Mouse (Mus musculus) forebrain, postnatal 0 days (tissue): ENCODE results near the gene Enox1. TPM values are rescaled to one million over a fixed set of nuclear protein-coding genes. Genes with fewer than 3 reads are reported as not detected.
"Not testable (repeated sequence)": the region's sequence is repeated elsewhere in the genome, so short reads cannot be mapped to it uniquely, and the experiment has no call there.

Experiments
- ATAC-seq: fragments of 200-750 bp; cut with Nextera tagmentation; 2 replicates; pipeline ENCODE4 v1.8.0; 2017; ENCODE audit warnings: mild to moderate bottlenecking, moderate library complexity
- DNase-seq: peaks from one replicate; pipeline ENCODE4 v3.0.0-alpha.2; 2015
- H3K27ac ChIP-seq: fragments of 300-500 bp; sonication (generic); 2 replicates; pipeline ENCODE4 v1.5.1; 2014; ENCODE audit warnings: low read depth, mild to moderate bottlenecking, antibody characterized with exemption, low read length, moderate library complexity, mixed read lengths
- H3K27me3 ChIP-seq: fragments of 300-500 bp; sonication (generic); 2 replicates; pipeline ENCODE4 v1.6.1; 2014; ENCODE audit warnings: mild to moderate bottlenecking, low read length, mixed read lengths; ENCODE audit not compliant: insufficient read depth
- H3K36me3 ChIP-seq: fragments of 300-500 bp; sonication (generic); 2 replicates; pipeline ENCODE4 v1.6.1; 2014; ENCODE audit warnings: mild to moderate bottlenecking, moderate library complexity; ENCODE audit not compliant: insufficient read depth
- H3K4me1 ChIP-seq: fragments of 300-500 bp; sonication (generic); 2 replicates; pipeline ENCODE4 v1.6.1; 2014; ENCODE audit warnings: antibody characterized with exemption; ENCODE audit not compliant: insufficient read depth
- H3K4me2 ChIP-seq: fragments of 300-500 bp; sonication (generic); 2 replicates; pipeline ENCODE4 v1.6.1; 2014; ENCODE audit warnings: low read depth, mild to moderate bottlenecking, moderate library complexity
- H3K4me3 ChIP-seq: fragments of 300-500 bp; sonication (generic); 2 replicates; pipeline ENCODE4 v1.5.1; 2014; ENCODE audit warnings: low read depth, low read length, mixed read lengths
- H3K9ac ChIP-seq: fragments of 300-500 bp; sonication (generic); 2 replicates; pipeline ENCODE4 v1.6.1; 2014; ENCODE audit warnings: mild to moderate bottlenecking
- H3K9me3 ChIP-seq: fragments of 300-500 bp; sonication (generic); 2 replicates; pipeline ENCODE4 v1.6.1; 2016; ENCODE audit warnings: low read length
- CTCF ChIP-seq: sonication (generic); IDR thresholded peaks from 2 replicates; pipeline ENCODE4 v1.5.1; 2016; ENCODE audit warnings: antibody characterized with exemption, control low read depth, low read depth
- WGBS: fragments of 180-500 bp; shearing (Covaris S2); extraction: QIAGEN DNeasy Blood & Tissue Kit; methylation state at CpG from one replicate; pipeline ENCODE4 v1.1.7; 2014; 5-methylcytosine and 5-hydroxymethylcytosine counted together
- polyA plus RNA-seq: library from polyadenylated mRNA; unstranded; fragments of >200 nt; fragmentation: Nextera tagmentation; extraction: Ambion mirVana; gene quantifications from 2 replicates; pipeline ENCODE4 v1.2.1, GENCODE M21; 2015
- total RNA-seq: library from RNA; depleted of rRNA; stranded (reverse); fragments of >200 nt; gene quantifications from 2 replicates; pipeline ENCODE4 v1.2.3, GENCODE M21; 2014

The Enox1 gene
- total and polyA plus RNA-seq, 2 experiments from 2014 or later, result 39.9 to 61.8 TPM

- Histone ChIP-seq H3K36me3 (no peaks in the 10 kb centered on the region), H3K9me3 (no peaks in the 10 kb centered on the region), H3K4me3 (no peak overlapping the region), H3K4me1 (no peaks in the 10 kb centered on the region), H3K9ac (no peak overlapping the region), H3K27me3 (no peaks in the 10 kb centered on the region), H3K27ac (no peak overlapping the region), H3K4me2 (no peak overlapping the region)
- TF ChIP-seq CTCF, result no peak
- WGBS, result 88% methylated on average over 5 of the region's 5 CpGs
- DNase-seq (no peak), ATAC-seq (no peak)
These were observed 373.1 kb downstream of the Enox1 start for GRCm38 (mm10) chr14:77529621-77530020.

DNA sequence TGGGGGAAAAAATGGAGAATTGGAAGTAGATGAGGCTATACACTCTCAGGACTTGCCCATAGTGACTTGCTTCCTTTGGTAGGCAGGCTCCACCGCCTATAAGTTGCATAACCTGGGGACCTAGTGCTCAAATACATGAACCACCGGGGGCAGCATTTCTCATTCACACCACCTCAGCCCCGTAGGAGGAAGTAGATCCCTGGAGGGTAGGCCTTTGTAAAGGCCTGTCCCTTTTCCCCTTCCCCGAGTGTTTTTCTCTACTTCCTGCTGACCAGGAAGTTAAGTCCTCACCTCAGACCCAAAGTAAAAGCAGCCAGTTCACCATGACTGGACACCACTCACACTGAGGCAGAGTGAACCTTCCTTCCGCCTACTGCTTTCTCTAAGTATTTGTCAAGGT is 377.1 kb downstream of the Enox1 start:
- Histone ChIP-seq H3K9me3 (no peaks in the 10 kb centered on the region), H3K36me3 (no peaks in the 10 kb centered on the region), H3K9ac (no peak overlapping the region), H3K4me3 (no peak overlapping the region), H3K27ac (no peak overlapping the region), H3K27me3 (no peaks in the 10 kb centered on the region), H3K4me1 (no peaks in the 10 kb centered on the region), H3K4me2 (no peak overlapping the region)
- ATAC-seq (no peak), DNase-seq (no peak)
- TF ChIP-seq CTCF, result peak; percentile 32
- WGBS, result 84% methylated on average over 5 of the region's 5 CpGs

DNA sequence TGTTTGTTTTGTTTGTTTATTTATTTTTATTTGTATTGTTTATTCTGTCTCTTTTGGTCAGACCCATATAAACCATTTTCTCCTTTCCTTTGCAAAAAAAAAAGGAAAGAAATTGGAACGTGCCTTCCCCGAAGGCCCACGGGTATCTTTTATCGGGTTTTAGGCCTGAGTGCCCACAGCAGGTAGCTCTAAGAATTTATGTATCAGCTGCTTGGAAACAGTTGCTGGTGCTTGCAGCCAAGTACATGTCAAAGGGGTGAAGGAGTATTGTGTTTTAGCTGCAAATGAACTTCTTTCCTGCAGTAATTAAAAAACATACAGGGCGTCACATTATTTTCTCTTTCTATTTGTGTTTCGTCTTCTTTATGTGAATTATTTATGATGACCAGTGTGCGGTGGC is 377.6 kb downstream of the Enox1 start:
- Histone ChIP-seq H3K9me3 (no peaks in the 10 kb centered on the region), H3K9ac (no peak overlapping the region), H3K27me3 (no peaks in the 10 kb centered on the region), H3K4me2 (no peak overlapping the region), H3K4me1 (no peaks in the 10 kb centered on the region), H3K4me3 (no peak overlapping the region), H3K36me3 (no peaks in the 10 kb centered on the region), H3K27ac (no peak overlapping the region)
- TF ChIP-seq CTCF, result no peak
- 47% methylated on average over 7 of the region's 7 CpGs for WGBS
- no peak for DNase-seq
- ATAC-seq, result no peak

GRCm38 (mm10) chr14:77536592-77536991 is 380.0 kb downstream of the Enox1 start:
- DNase-seq, result no peak
- H3K9me3 ChIP-seq, result no peaks in the 10 kb centered on the region
- H3K4me1 ChIP-seq, result no peaks in the 10 kb centered on the region
- no peak overlapping the region for H3K4me2 ChIP-seq
- H3K4me3 ChIP-seq, result no peak overlapping the region
- no peak for ATAC-seq
- no peak overlapping the region for H3K9ac ChIP-seq
- no peaks in the 10 kb centered on the region for H3K27me3 ChIP-seq
- 85% methylated on average over 2 of the region's 2 CpGs for WGBS
- no peak for TF ChIP-seq CTCF
- H3K36me3 ChIP-seq, result no peaks in the 10 kb centered on the region
- no peak overlapping the region for H3K27ac ChIP-seq

GRCm38 (mm10) chr14:77539563-77539962 is 383.0 kb downstream of the Enox1 start:
- not testable (repeated sequence) for H3K4me3 ChIP-seq, H3K27ac ChIP-seq, H3K4me2 ChIP-seq, H3K4me1 ChIP-seq, H3K9ac ChIP-seq, H3K36me3 ChIP-seq, H3K9me3 ChIP-seq, H3K27me3 ChIP-seq, DNase-seq
- 68% methylated on average over 21 of the region's 21 CpGs for WGBS
- ATAC-seq, result peak; percentile 68; the same call in 1 of the 2 replicates

DNA sequence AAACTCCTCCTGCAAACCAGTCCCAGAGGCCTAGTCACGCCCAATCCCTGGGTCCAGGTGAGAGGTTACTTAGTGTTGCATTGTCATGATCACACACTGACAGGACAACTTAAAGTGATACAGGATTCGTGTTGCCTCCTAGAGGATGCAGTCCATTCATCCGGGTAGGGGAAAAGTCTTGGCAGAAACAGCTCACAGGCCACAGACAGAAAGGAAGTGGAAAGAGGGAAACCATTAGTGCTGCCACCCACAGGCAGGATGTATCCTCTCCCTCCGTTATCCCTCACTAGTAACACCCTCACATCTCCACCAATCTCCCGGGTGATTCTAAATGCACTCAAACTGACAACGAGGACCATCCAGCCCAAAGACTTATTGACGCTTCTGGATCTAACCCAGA is 385.4 kb downstream of the Enox1 start:
- Histone ChIP-seq H3K4me3 (no peak overlapping the region), H3K36me3 (no peaks in the 10 kb centered on the region), H3K9ac (no peak overlapping the region), H3K9me3 (no peaks in the 10 kb centered on the region), H3K4me1 (no peaks in the 10 kb centered on the region), H3K27me3 (no peaks in the 10 kb centered on the region), H3K4me2 (no peak overlapping the region), H3K27ac (no peak overlapping the region)
- 68% methylated on average over 7 of the region's 7 CpGs for WGBS
- no peak for DNase-seq
- no peak for ATAC-seq
- TF ChIP-seq CTCF, result peak; percentile 18; the same call in 1 of the 2 replicates

DNA sequence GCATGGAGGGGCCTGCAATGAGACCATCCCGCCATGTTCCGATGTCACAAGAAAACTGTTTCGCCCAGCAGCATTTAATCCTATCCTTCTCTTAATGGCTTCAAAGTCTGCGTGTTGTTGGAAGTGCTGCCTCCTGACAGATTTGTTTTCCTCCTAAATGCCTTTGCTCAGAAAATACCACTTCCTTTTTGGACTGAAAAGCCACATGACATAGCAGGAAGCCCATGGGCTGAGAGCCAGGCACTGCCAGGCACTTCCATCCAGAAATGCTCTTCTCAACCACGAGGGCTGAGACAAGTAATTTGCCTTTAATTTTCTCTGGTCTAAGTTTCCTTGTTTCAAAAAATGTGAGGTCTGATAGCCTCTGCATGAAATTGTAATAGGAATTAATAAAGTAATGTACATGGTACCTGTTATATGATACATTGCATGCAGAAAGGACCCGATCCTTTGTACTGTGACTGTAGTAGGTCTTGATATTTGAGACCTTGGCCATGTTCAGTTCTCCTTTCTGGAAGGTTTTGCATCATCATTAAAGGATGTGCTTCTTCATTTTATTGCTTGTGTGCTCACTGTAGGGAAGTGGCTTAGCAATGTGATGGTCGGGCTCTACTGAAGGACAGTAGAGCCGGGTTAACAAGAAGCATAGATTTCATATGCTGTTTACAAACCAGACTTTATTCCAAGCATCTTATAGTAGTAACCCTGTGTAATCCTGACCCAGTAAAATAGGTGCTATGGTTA is 390.1 kb downstream of the Enox1 start:
- DNase-seq (peak; percentile 71), ATAC-seq (peak; percentile 74)
- 66% methylated on average over 8 of the region's 8 CpGs for WGBS
- no peaks in the 10 kb centered on the region for H3K27me3 ChIP-seq
- H3K4me1 ChIP-seq, result peaks cover 4% of the 10 kb centered on the region; the same call in 1 of the 2 replicates
- no peak overlapping the region for H3K27ac ChIP-seq
- no peaks in the 10 kb centered on the region for H3K36me3 ChIP-seq
- no peak overlapping the region for H3K4me3 ChIP-seq
- no peak for TF ChIP-seq CTCF
- H3K9me3 ChIP-seq, result no peaks in the 10 kb centered on the region
- H3K4me2 ChIP-seq, result no peak overlapping the region
- H3K9ac ChIP-seq, result no peak overlapping the region
